Mouse (Mus musculus): ENCODE data around the gene Lrrc25. TPM values are rescaled to one million over a fixed set of nuclear protein-coding genes. Genes with fewer than 3 reads are reported as not detected.

The Lrrc25 gene
- polyA plus RNA-seq, 1 experiment, result 0.33 TPM

- Histone ChIP-seq H3K4me1 (ENCODE audit: control insufficient read depth, insufficient read depth, low read length) (peaks cover 4% of the 10 kb centered on the region), H3K4me3 (replicated peaks; ENCODE audit: insufficient read depth, low read depth, low read length) (no peak overlapping the region), H3K27me3 (ENCODE audit: control insufficient read depth, insufficient read depth, low read length) (no peaks in the 10 kb centered on the region), H3K27ac (ENCODE audit: insufficient read depth, low read length) (no peak overlapping the region)
- TF ChIP-seq CTCF (IDR thresholded peaks at IDR 0.05; ENCODE audit: borderline replicate concordance, insufficient read depth, low read depth, low read length), result no peak
- 6% methylated on average over 1 of the region's 1 CpGs for WGBS
- no peak for DNase-seq
These were observed 2.2 kb upstream of the Lrrc25 start for GRCm38 (mm10) chr8:70613763-70614162.

DNA sequence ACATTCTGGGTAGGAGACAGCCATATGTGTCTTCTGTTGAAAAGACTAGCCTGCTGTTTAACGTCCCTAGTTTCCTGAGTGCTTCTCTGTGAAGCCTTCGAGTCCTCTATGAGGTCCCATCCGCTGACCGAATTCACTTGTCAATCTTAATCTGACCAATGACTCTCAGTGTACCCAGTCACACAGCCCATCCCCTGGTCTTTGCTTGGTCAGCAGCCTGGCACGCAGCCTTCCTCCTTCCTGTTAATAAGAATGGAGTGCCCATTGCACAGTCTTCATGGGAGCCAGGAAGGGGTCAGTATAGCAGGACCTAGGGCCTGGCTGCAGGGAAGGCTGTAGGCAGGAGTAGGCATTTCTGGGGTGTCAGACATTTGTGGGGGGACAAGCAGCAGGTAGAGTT lies 1.5 kb upstream of the Lrrc25 start:
- Histone ChIP-seq H3K4me1 (ENCODE audit: control insufficient read depth, insufficient read depth, low read length) (no peaks in the 10 kb centered on the region; the same call in 1 of the 2 replicates), H3K27me3 (ENCODE audit: control insufficient read depth, insufficient read depth, low read length) (no peaks in the 10 kb centered on the region), H3K4me3 (replicated peaks; ENCODE audit: insufficient read depth, low read depth, low read length) (no peak overlapping the region), H3K27ac (ENCODE audit: insufficient read depth, low read length) (no peak overlapping the region)
- TF ChIP-seq POLR2A (IDR thresholded peaks at IDR 0.05; ENCODE audit: borderline replicate concordance, insufficient read depth, low read length) (no peak), CTCF (IDR thresholded peaks at IDR 0.05; ENCODE audit: borderline replicate concordance, insufficient read depth, low read depth, low read length) (no peak)
- 69% methylated on average over 5 of the region's 5 CpGs for WGBS
- no peak for DNase-seq

GRCm38 (mm10) chr8:70615281-70615680 lies 674 bp upstream of the Lrrc25 start:
- no peaks in the 10 kb centered on the region for H3K27me3 ChIP-seq (ENCODE audit: control insufficient read depth, insufficient read depth, low read length)
- no peak for TF ChIP-seq CTCF (IDR thresholded peaks at IDR 0.05; ENCODE audit: borderline replicate concordance, insufficient read depth, low read depth, low read length)
- TF ChIP-seq POLR2A (IDR thresholded peaks at IDR 0.05; ENCODE audit: borderline replicate concordance, insufficient read depth, low read length), result no peak
- no peak overlapping the region for H3K27ac ChIP-seq (ENCODE audit: insufficient read depth, low read length)
- H3K4me1 ChIP-seq (ENCODE audit: control insufficient read depth, insufficient read depth, low read length), result no peaks in the 10 kb centered on the region; the same call in 1 of the 2 replicates
- no peak for DNase-seq
- H3K4me3 ChIP-seq (replicated peaks; ENCODE audit: insufficient read depth, low read depth, low read length), result no peak overlapping the region
- WGBS, result 85% methylated on average over 8 of the region's 8 CpGs

DNA sequence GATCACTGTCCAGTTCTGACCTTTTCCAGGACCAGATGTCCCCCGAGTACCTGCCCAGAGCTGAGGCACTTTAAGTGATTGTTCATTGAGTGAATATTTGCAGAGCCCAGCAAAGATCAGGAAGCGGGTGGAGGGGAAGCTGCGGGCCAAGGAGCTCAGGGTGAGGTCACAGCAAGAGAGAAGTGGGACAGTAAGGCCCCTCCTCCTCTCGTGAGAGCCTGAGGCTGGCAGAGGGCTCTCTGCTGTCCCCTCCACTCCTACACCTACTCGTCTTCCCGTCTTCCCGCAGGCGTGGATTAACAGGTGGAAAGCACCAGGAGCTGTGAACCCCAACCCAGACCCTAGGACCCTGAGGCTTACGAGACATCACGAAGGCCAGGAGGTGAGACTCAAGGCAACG lies 690 bp downstream of the Lrrc25 start:
- Histone ChIP-seq H3K4me3 (replicated peaks; ENCODE audit: insufficient read depth, low read depth, low read length) (no peak overlapping the region), H3K27me3 (ENCODE audit: control insufficient read depth, insufficient read depth, low read length) (no peaks in the 10 kb centered on the region), H3K4me1 (ENCODE audit: control insufficient read depth, insufficient read depth, low read length) (no peaks in the 10 kb centered on the region; the same call in 1 of the 2 replicates), H3K27ac (ENCODE audit: insufficient read depth, low read length) (no peak overlapping the region)
- TF ChIP-seq POLR2A (IDR thresholded peaks at IDR 0.05; ENCODE audit: borderline replicate concordance, insufficient read depth, low read length) (no peak), CTCF (IDR thresholded peaks at IDR 0.05; ENCODE audit: borderline replicate concordance, insufficient read depth, low read depth, low read length) (no peak)
- WGBS, result 58% methylated on average over 11 of the region's 11 CpGs
- DNase-seq, result no peak

GRCm38 (mm10) chr8:70617985-70618384 lies 2.0 kb downstream of the Lrrc25 start:
- Histone ChIP-seq H3K4me1 (ENCODE audit: control insufficient read depth, insufficient read depth, low read length) (no peaks in the 10 kb centered on the region), H3K27me3 (ENCODE audit: control insufficient read depth, insufficient read depth, low read length) (no peaks in the 10 kb centered on the region), H3K27ac (ENCODE audit: insufficient read depth, low read length) (no peak overlapping the region), H3K4me3 (replicated peaks; ENCODE audit: insufficient read depth, low read depth, low read length) (no peak overlapping the region)
- TF ChIP-seq POLR2A (IDR thresholded peaks at IDR 0.05; ENCODE audit: borderline replicate concordance, insufficient read depth, low read length) (no peak), CTCF (IDR thresholded peaks at IDR 0.05; ENCODE audit: borderline replicate concordance, insufficient read depth, low read depth, low read length) (no peak)
- no peak for DNase-seq
- 59% methylated on average over 11 of the region's 11 CpGs for WGBS

DNA sequence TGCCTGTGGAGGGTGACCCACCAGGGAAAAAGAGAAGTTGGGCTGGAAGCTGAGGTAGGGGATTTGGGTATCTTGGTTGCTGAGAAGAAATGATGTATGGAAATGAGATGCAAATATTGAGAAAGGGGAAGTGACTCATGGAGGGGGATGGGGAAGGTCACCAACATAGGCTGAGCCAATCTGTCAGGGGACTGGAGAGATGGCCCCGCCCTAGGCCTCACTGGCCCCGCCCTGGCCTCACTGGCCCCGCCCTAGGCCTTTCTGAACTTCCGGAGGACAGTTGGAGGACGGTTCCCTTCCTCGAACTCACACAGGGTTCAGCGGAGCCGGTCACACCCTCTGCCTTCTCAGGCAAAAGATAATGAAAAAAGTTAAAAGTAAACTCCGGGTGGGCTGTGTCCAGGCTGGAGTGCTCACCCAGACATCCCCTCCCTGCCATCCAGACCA lies 3.0 kb downstream of the Lrrc25 start:
- 47% methylated on average over 9 of the region's 9 CpGs for WGBS
- Histone ChIP-seq H3K4me1 (ENCODE audit: control insufficient read depth, insufficient read depth, low read length) (no peaks in the 10 kb centered on the region), H3K27ac (ENCODE audit: insufficient read depth, low read length) (no peak overlapping the region), H3K27me3 (ENCODE audit: control insufficient read depth, insufficient read depth, low read length) (no peaks in the 10 kb centered on the region), H3K4me3 (replicated peaks; ENCODE audit: insufficient read depth, low read depth, low read length) (no peak overlapping the region)
- DNase-seq, result no peak
- TF ChIP-seq CTCF (IDR thresholded peaks at IDR 0.05; ENCODE audit: borderline replicate concordance, insufficient read depth, low read depth, low read length) (no peak), POLR2A (IDR thresholded peaks at IDR 0.05; ENCODE audit: borderline replicate concordance, insufficient read depth, low read length) (no peak)

GRCm38 (mm10) chr8:70622220-70622619 lies 6.3 kb downstream of the Lrrc25 start:
- WGBS, result 66% methylated on average over 3 of the region's 3 CpGs
- Histone ChIP-seq H3K27ac (ENCODE audit: insufficient read depth, low read length) (no peak overlapping the region), H3K4me3 (replicated peaks; ENCODE audit: insufficient read depth, low read depth, low read length) (no peak overlapping the region), H3K27me3 (ENCODE audit: control insufficient read depth, insufficient read depth, low read length) (no peaks in the 10 kb centered on the region), H3K4me1 (ENCODE audit: control insufficient read depth, insufficient read depth, low read length) (no peaks in the 10 kb centered on the region)
- TF ChIP-seq CTCF (IDR thresholded peaks at IDR 0.05; ENCODE audit: borderline replicate concordance, insufficient read depth, low read depth, low read length), result no peak
- no peak for TF ChIP-seq POLR2A (IDR thresholded peaks at IDR 0.05; ENCODE audit: borderline replicate concordance, insufficient read depth, low read length)
- no peak for DNase-seq

- no peak for DNase-seq
- Histone ChIP-seq H3K4me1 (ENCODE audit: control insufficient read depth, insufficient read depth, low read length) (no peaks in the 10 kb centered on the region), H3K27ac (ENCODE audit: insufficient read depth, low read length) (no peak overlapping the region), H3K4me3 (replicated peaks; ENCODE audit: insufficient read depth, low read depth, low read length) (no peak overlapping the region), H3K27me3 (ENCODE audit: control insufficient read depth, insufficient read depth, low read length) (no peaks in the 10 kb centered on the region)
- 10% methylated on average over 5 of the region's 5 CpGs for WGBS
- peak; percentile 52; the same call in 1 of the 2 replicates for TF ChIP-seq CTCF (IDR thresholded peaks at IDR 0.05; ENCODE audit: borderline replicate concordance, insufficient read depth, low read depth, low read length)
- no peak for TF ChIP-seq POLR2A (IDR thresholded peaks at IDR 0.05; ENCODE audit: borderline replicate concordance, insufficient read depth, low read length)
These were observed 9.1 kb downstream of the Lrrc25 start for GRCm38 (mm10) chr8:70625104-70625503.
